Mouse (Mus musculus) heart, adult 10 weeks (tissue): Measurements from ENCODE around the gene Tnnc1. TPM values are rescaled to one million over a fixed set of nuclear protein-coding genes. Genes with fewer than 3 reads are reported as not detected.

Experiments used
- polyA plus RNA-seq: library from polyadenylated mRNA; stranded (reverse); fragments of 350-450 nt; fragmentation: Illumina TruSeq; extraction: RNeasy Lipid Tissue Mini Kit (QIAGEN cat#74804); gene quantifications from one replicate; pipeline ENCODE4 v1.2.3, GENCODE M21; 2014; ENCODE audit warnings: low read depth, low replicate concordance

Tnnc1 gene
- 5,985 TPM for polyA plus RNA-seq

DNA sequence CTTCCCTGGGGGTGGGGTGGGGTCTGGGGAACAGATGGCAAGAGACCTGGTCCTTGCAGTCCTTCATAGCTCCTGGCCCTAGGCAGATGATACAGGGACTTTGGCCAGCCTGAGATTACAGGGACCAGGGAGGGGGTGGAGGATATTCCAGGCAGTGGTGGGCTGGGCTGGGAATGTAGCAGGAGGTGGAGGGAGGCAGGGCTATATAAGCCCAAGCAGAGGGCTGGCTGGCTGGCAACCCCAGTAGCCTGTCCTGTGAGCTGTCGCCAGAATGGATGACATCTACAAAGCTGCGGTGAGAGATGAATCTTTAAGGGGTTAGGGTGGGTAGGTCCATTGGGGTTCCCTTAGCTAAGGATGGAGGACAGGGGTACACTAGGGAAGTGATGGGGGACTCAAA is at the start of gene Tnnc1:
Gene Tnnc1, plus strand, starts transcription at position 229 of the 400 bp plus-strand sequence.

DNA sequence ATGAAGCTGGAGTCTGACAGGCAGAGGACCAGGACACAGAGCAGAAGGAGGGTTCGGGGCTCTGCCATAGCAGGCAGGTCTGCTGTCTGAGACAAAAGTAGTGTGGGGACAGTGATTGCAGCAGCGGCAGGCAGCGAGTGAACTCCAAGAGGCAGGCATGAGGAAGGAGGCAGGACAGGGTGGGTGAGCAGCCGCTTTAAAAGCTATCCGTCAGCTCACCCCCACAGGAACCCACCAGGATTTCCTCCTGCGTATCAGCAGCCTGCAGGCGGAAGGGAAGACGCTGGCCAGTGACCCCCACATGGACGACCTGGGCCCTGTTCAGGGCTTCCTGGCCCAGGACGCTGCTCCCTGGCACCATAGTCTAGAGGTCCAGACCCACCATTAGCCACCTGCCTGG is 39.7 kb upstream of the Tnnc1 start, which contains the start of gene Stab1:
Gene Stab1, minus strand, starts transcription at position 217 of the 400 bp plus-strand sequence.

DNA sequence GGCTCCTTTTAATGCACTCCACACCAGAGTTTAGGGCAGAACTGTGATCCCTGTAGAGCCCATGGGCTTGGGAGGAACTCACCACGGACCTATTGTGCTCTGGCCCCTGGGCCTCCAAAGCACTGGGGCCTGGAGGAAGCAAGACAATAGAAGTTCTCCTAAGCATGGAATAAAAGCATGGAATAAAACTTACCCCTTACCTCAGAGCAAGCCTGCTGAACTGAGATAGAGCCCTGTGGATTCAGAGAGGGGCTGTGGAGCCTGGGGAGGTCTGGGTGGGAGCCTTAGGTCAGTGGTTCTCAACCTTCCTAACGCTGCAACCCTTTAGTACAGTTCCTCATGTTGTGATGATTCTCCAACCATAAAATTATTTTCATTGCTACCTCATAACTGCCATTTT is 8.7 kb downstream of the Tnnc1 start, which contains the start of gene Nisch:
Gene Nisch, minus strand, starts transcription at position 101 of the 400 bp plus-strand sequence.

DNA sequence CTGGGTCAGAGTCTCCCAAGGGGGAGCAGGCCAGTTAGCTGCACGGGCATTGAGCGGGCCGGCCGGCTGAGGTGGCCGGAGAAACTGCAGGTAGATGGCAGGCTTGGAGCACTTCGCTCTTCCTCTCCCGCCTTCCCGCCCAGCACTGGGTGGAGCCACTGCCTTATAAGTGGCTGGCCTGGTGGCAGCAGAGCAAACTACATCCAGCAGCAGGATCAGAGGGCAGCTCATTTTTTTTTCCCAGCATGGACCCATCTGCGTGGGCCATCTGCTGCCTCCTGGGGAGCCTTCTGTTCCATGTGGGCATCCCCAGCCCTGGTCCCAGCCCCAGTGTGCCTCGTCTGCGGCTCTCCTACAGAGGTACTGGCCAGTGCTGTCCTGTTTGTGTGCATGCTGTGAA is 9.6 kb downstream of the Tnnc1 start, which contains the start of gene Sema3g:
Gene Sema3g, plus strand, starts transcription at position 195 of the 400 bp plus-strand sequence.

DNA sequence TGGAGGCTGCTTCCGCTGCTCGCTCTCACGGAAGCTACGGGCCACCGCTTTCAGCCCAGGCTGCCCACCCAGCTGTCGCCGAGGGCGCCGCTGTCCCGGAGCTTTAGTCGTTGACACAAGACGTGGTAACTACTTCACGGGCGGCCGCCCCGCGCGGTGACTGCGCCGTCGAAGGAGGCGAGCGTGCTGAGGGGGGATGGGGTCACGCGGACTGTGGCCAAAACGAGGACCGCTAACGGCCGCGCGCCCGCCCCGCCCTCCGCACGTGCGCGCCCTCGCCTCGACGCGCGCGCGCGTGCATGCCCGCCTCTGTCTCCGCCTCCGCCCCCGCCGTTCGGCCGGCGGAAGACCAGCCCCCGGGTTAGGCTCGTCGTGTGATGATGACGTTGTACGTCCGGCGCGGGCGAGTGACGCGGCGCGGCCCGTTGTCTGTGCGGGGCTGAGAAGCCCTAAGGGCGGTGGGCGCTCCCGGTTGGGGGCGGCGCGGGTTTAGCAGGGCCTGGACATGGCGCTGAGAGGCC is 43.0 kb downstream of the Tnnc1 start, which contains the start of the genes Phf7 and Bap1:
Gene Phf7, minus strand, starts transcription at position 234 of the 521 bp plus-strand sequence.
Gene Bap1, plus strand, starts transcription at position 367 of the 521 bp plus-strand sequence.

Other genes starting within 250 kb of the Tnnc1 start
- gene Glt8d1, start 206.9 kb upstream of the Tnnc1 start, polyA plus RNA-seq, result 44.4 TPM
- 184 TPM for gene Spcs1, start 206.6 kb upstream of the Tnnc1 start, polyA plus RNA-seq
- 22.5 TPM for gene Pbrm1, start 189.2 kb upstream of the Tnnc1 start, polyA plus RNA-seq
- gene Gnl3, start 189.2 kb upstream of the Tnnc1 start, polyA plus RNA-seq, result 40.5 TPM
- gene Smim4, start 79.4 kb upstream of the Tnnc1 start, polyA plus RNA-seq, result 54.4 TPM
- gene Nt5dc2, start 77.3 kb upstream of the Tnnc1 start, polyA plus RNA-seq, result 25.2 TPM
- 64.9 TPM for gene Stab1, start 39.7 kb upstream of the Tnnc1 start, polyA plus RNA-seq
- 164 TPM for gene Nisch, start 8.6 kb downstream of the Tnnc1 start, polyA plus RNA-seq
- 13.5 TPM for gene Sema3g, start 9.5 kb downstream of the Tnnc1 start, polyA plus RNA-seq
- 6.3 TPM for gene Phf7, start 43.0 kb downstream of the Tnnc1 start, polyA plus RNA-seq
- gene Bap1, start 43.1 kb downstream of the Tnnc1 start, polyA plus RNA-seq, result 39.4 TPM
- not detected for gene Dnah1, start 115.6 kb downstream of the Tnnc1 start, polyA plus RNA-seq
- gene Capn7, start 128.3 kb downstream of the Tnnc1 start, polyA plus RNA-seq, result 36.2 TPM
- gene Sh3bp5, start 227.8 kb downstream of the Tnnc1 start, polyA plus RNA-seq, result 58.3 TPM